Mouse (Mus musculus) midbrain, embryonic 12.5 days (tissue): ENCODE measurements around the gene Sppl2c. TPM values are rescaled to one million over a fixed set of nuclear protein-coding genes. Genes with fewer than 3 reads are reported as not detected.

Experiments
- ATAC-seq: fragments of 200-750 bp; cut with Nextera tagmentation; 2 replicates; pipeline ENCODE4 v1.8.0; 2017; ENCODE audit warnings: low read depth, moderate TSS enrichment, moderate library complexity; ENCODE audit not compliant: low FRiP score
- H3K27ac ChIP-seq: fragments of 300-500 bp; sonication (generic); replicated peaks from 2 replicates; pipeline ENCODE4 v1.5.1; 2016; ENCODE audit warnings: mild to moderate bottlenecking
- H3K27me3 ChIP-seq: fragments of 300-500 bp; sonication (generic); 2 replicates; pipeline ENCODE4 v1.6.1; 2016; ENCODE audit warnings: mild to moderate bottlenecking
- H3K36me3 ChIP-seq: fragments of 300-500 bp; sonication (generic); 2 replicates; pipeline ENCODE4 v1.6.1; 2016
- H3K4me1 ChIP-seq: fragments of 300-500 bp; sonication (generic); 2 replicates; pipeline ENCODE4 v1.6.1; 2016
- H3K4me2 ChIP-seq: fragments of 300-500 bp; sonication (generic); replicated peaks from 2 replicates; pipeline ENCODE4 v1.6.1; 2016; ENCODE audit warnings: mild to moderate bottlenecking, moderate library complexity
- H3K4me3 ChIP-seq: fragments of 300-500 bp; sonication (generic); 2 replicates; pipeline ENCODE4 v1.5.1; 2016; ENCODE audit warnings: mild to moderate bottlenecking
- H3K9ac ChIP-seq: fragments of 300-500 bp; sonication (generic); replicated peaks from 2 replicates; pipeline ENCODE4 v1.6.1; 2016; ENCODE audit warnings: mild to moderate bottlenecking, moderate library complexity
- H3K9me3 ChIP-seq: fragments of 300-500 bp; sonication (generic); 2 replicates; pipeline ENCODE4 v1.6.1; 2016; ENCODE audit warnings: mild to moderate bottlenecking
- WGBS: fragments of 180-500 bp; shearing (Covaris S2); methylation state at CpG from one replicate; pipeline ENCODE4 v1.1.7; 2016; 5-methylcytosine and 5-hydroxymethylcytosine counted together
- polyA plus RNA-seq: library from polyadenylated mRNA; unstranded; fragments of >200 nt; fragmentation: Nextera tagmentation; extraction: Ambion mirVana; gene quantifications from 2 replicates; pipeline ENCODE4 v1.2.1, GENCODE M21; 2016

Sppl2c gene
- polyA plus RNA-seq, 1 experiment from 2014 or later: not detected

DNA sequence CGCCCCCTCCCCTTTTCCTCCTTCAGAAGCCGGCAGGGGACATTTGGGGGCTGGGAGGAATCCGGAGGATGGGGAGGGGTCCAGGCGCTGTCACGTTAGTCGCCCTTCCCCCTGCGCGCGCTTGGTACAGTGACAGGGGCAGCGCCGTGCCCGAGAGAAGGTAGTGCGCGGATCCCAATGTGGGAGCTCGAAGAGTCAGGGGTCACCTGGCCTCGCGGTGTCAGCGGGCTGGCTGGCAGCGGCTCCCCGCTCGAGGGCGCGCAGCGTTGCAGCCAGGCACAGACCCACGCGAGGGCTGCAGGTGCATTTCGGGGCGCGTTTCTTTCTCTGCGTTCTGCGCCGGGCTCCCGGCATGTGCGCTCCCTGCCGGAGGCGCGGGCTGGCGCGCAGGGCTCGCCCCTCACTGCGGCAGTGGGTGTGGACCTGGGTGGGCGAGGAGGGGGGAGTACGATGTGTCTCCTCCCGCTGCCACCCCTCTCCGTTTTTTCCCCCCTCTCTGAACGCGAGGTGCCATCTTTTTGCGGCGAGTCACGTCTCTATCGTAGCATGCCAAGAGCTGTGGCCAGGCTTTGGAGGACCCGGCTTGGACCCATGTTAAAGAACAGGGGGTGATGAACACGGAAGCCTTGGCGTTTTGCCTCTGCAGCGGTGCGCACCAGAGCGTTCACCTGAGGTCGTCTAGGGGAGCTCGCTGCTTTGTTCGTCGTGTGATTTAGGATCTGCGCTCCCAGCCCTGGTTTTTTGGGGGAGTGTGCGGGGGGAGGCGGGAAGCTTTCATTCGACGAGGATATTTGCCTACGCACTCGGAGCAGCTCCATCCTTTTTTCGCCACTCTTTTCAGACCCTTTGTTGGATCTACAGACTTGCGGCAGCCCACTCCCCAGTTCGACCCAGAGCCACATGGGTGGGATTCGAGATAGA, 46.3 kb downstream of the Sppl2c start:
- Histone ChIP-seq H3K4me2 (peak overlapping the region; percentile 93), H3K4me3 (peak overlapping the region; percentile 54), H3K27me3 (peaks cover 68% of the 10 kb centered on the region), H3K9me3 (no peaks in the 10 kb centered on the region), H3K9ac (peak overlapping the region; percentile 68), H3K4me1 (peaks cover 49% of the 10 kb centered on the region), H3K36me3 (no peaks in the 10 kb centered on the region), H3K27ac (peak overlapping the region; percentile 77)
- ATAC-seq: peak; percentile 10
- 1% methylated on average over 60 of the region's 72 CpGs for WGBS

DNA sequence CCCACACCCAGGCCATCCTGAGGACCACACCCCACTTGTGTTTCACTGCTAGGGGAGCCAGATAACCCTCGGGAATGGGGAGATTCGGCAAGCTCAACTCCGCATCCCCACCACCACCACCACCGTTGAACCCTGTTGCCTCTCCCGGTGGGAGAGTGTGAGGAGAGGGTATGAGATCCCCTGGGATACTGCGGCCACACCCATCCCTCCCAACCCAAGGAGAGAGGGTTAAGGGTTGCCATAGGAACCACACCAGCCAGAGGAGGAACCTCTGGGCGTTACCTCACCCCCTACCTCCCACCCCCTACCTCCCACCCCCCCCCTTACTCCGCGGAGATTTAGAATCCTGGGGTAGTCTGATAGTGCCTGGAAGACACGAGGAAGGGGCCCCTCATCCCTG, 47.0 kb downstream of the Sppl2c start:
- Histone ChIP-seq H3K4me1 (peaks cover 49% of the 10 kb centered on the region), H3K36me3 (no peaks in the 10 kb centered on the region), H3K4me2 (peak overlapping the region; percentile 93), H3K9ac (peak overlapping the region; percentile 68), H3K9me3 (no peaks in the 10 kb centered on the region), H3K4me3 (peak overlapping the region; percentile 54), H3K27me3 (peaks cover 73% of the 10 kb centered on the region), H3K27ac (peak overlapping the region; percentile 77)
- 0% methylated on average over 9 of the region's 10 CpGs for WGBS
- ATAC-seq: no peak

DNA sequence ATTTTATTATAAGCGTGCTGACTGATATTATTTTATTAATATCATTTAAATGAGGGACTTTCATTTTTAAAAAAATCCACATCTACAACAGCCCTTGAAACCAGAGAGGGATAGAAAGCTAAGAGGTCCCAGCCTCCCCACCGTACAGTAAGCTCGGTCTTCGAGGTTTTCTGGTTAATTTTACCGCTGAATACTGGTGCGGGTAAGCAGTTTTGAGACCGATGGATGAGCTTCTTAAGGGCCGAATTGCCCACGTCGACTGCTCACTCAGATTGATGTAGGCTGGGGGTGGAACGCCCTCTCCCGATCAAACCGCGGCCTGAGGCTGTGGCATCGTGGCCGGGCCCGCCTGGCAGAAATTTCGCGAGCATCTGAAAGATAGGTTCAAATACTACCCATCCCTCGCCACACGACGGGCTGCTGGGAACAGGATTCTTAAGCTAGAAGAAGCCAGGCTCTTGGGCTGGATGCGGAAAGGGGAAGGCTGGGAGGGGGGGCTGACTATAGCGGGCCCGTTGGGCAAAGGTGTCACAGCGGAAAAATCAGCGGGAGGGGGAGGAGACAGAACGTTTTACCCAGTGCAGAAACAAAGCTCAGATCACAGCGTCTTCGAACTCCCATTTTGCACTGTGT, 47.6 kb downstream of the Sppl2c start:
- H3K4me1 ChIP-seq: peaks cover 49% of the 10 kb centered on the region
- no peak overlapping the region; the same call in 1 of the 2 replicates for H3K27ac ChIP-seq
- H3K9ac ChIP-seq: peak overlapping the region; percentile 68
- peak overlapping the region; percentile 93 for H3K4me2 ChIP-seq
- peak overlapping the region; percentile 54 for H3K4me3 ChIP-seq
- peaks cover 79% of the 10 kb centered on the region for H3K27me3 ChIP-seq
- 3% methylated on average over 30 of the region's 30 CpGs for WGBS
- no peaks in the 10 kb centered on the region for H3K9me3 ChIP-seq
- ATAC-seq: no peak
- no peaks in the 10 kb centered on the region for H3K36me3 ChIP-seq

DNA sequence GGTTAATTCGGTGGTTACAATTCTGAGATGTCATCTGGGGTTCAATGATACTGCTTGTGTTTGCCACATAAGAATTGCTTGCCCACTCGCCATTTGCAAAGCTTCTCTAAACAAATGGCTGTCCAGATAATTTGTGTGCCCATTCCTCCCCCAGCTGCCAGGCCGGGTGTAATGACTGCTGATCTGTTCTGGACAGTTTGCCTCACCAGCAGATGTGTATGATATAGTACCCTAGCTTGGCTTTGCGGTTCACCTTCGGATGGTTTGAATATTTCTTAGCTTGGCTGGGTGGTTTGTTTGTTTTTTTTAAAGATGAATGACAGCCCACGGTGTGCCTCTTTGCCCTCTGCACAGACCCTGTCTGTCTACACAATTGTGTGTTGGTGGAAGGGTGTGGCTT, 48.6 kb downstream of the Sppl2c start:
- peak overlapping the region; percentile 93 for H3K4me2 ChIP-seq
- H3K36me3 ChIP-seq: no peaks in the 10 kb centered on the region
- ATAC-seq: no peak
- WGBS: 48% methylated on average over 6 of the region's 6 CpGs
- peak overlapping the region; percentile 54 for H3K4me3 ChIP-seq
- no peak overlapping the region; the same call in 1 of the 2 replicates for H3K9ac ChIP-seq
- H3K9me3 ChIP-seq: no peaks in the 10 kb centered on the region
- no peak overlapping the region for H3K27ac ChIP-seq
- peaks cover 49% of the 10 kb centered on the region for H3K4me1 ChIP-seq
- peaks cover 74% of the 10 kb centered on the region for H3K27me3 ChIP-seq

DNA sequence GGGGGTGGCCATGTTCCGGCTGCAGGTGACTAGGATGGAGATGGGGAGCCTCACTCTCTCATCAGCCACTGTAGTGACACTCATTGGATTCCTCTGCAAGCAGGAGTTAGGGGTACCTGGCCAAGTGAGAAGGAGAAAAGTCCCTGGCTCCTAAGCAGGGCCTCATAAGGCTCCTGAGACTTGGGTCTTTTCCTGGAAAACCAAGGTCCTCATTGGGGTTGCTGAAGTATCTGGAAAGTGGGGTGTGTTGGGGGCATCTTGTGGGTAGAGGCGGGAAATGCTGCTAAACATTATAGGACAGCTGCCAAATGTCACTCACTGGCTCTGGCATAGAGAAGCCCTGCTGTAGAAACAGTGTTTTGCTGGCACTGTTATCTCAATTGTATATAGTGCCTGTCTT, 49.8 kb downstream of the Sppl2c start:
- peaks cover 43% of the 10 kb centered on the region for H3K4me1 ChIP-seq
- no peak for ATAC-seq
- no peak overlapping the region for H3K9ac ChIP-seq
- H3K36me3 ChIP-seq: no peaks in the 10 kb centered on the region
- WGBS: 68% methylated on average over 2 of the region's 2 CpGs
- H3K27ac ChIP-seq: no peak overlapping the region
- H3K9me3 ChIP-seq: no peaks in the 10 kb centered on the region
- no peak overlapping the region for H3K4me3 ChIP-seq
- H3K4me2 ChIP-seq: peak overlapping the region; percentile 12; the same call in 1 of the 2 replicates
- peaks cover 69% of the 10 kb centered on the region for H3K27me3 ChIP-seq

DNA sequence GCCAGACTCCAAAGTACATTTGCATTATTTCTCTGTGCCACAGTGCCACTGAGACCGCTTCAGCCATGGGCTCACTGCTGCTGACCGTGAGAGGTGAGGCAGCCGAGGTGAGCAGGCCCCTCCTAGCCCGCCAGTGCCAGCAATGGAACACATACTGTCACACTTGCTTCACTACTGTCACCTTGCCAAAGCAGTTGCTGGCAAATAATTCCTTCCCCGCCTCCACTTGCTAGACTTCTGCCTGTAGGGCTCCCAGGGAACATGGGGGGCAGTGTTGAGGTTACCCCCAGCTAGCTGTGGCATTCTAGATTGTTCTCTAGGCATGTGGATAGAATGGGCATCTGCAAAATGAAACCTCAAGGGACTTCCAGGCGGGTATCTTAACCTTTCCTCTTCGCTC, 51.1 kb downstream of the Sppl2c start:
- Histone ChIP-seq H3K4me2 (no peak overlapping the region), H3K4me1 (peaks cover 36% of the 10 kb centered on the region), H3K27me3 (peaks cover 62% of the 10 kb centered on the region), H3K9ac (no peak overlapping the region), H3K27ac (0 out of 2 replicates have a peak overlapping the region, but pooled peaks have one; percentile 2), H3K4me3 (no peak overlapping the region), H3K36me3 (no peaks in the 10 kb centered on the region), H3K9me3 (no peaks in the 10 kb centered on the region)
- WGBS: 65% methylated on average over 7 of the region's 7 CpGs
- no peak for ATAC-seq

DNA sequence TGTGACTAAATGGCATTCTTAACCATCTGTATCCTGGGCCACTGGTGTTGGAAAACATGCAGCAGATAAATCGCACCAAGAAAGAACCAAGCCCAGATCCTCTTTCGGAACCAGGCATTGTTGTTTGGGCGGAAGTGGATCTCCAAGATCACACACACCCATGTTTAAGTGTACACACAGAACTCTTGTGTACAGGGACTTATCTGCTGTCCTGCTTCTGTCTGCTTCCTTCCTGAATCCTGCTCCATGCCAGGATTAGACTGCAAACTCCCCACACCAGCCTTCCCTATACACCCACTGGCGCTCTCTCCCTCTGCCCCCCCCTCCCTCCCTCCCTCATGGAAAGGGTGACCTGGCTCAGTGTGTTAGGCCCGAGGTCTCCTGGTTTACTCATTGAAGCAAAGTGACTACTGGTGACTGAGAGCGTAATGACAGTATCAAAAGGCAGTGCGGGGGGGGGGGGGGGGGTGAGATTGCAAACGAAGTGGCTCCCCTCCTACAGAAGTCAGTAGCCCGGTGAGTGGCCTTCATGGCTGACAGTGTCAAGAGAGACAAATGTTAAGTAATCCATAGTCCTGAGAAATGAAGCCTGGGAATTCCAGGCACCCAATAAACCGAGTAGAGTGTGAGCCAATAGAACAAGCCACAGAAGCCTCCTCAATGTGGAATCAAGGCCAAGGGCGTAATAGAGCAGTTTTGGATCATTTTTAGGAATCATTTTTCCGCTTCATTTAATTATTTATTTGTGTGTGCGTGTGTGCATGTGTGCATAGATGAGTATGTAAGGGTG, 52.0 kb downstream of the Sppl2c start:
- no peak for ATAC-seq
- no peak overlapping the region for H3K27ac ChIP-seq
- H3K4me2 ChIP-seq: no peak overlapping the region
- H3K27me3 ChIP-seq: peaks cover 56% of the 10 kb centered on the region
- H3K4me3 ChIP-seq: no peak overlapping the region
- no peak overlapping the region for H3K9ac ChIP-seq
- peaks cover 27% of the 10 kb centered on the region for H3K4me1 ChIP-seq
- 67% methylated on average over 11 of the region's 13 CpGs for WGBS
- H3K36me3 ChIP-seq: no peaks in the 10 kb centered on the region
- H3K9me3 ChIP-seq: no peaks in the 10 kb centered on the region

Other genes starting within 250 kb of the Sppl2c start
- gene Nsf, start 232.3 kb upstream of the Sppl2c start, polyA plus RNA-seq: 77.3 and 80.0 TPM in 2 replicates
- 152 and 156 TPM in 2 replicates for gene Arf2, start 219.6 kb upstream of the Sppl2c start, polyA plus RNA-seq
- 0.51 and 0.65 TPM in 2 replicates for gene Crhr1, start 53.5 kb upstream of the Sppl2c start, polyA plus RNA-seq
- gene Mapt, start 45.1 kb downstream of the Sppl2c start, polyA plus RNA-seq: 169 and 176 TPM in 2 replicates